Mouse (Mus musculus) stomach, embryonic 14.5 days (tissue): ENCODE measurements at regions not wholly inside any gene's neighbourhood (a gene's known extent, or its start where the extent isn't known, plus 50 kb on each side); places are given as distances from the start of the nearest gene placed in this dataset.

ENCODE experiments used
- ATAC-seq: fragments of 200-750 bp; cut with Nextera tagmentation; 2 replicates; pipeline ENCODE4 v1.8.0; 2017; ENCODE audit warnings: low read depth, moderate TSS enrichment; ENCODE audit not compliant: insufficient number of reproducible peaks, insufficient read depth, low FRiP score
- H3K27ac ChIP-seq: fragments of 300-500 bp; sonication (generic); 2 replicates; pipeline ENCODE4 v1.5.1; 2014; ENCODE audit warnings: mild to moderate bottlenecking, low read length, moderate library complexity, mixed read lengths
- H3K27me3 ChIP-seq: fragments of 300-500 bp; sonication (generic); 2 replicates; pipeline ENCODE4 v1.6.1; 2014; ENCODE audit warnings: low read length, control low read depth, mixed read lengths; ENCODE audit not compliant: control insufficient read depth, insufficient read depth
- H3K36me3 ChIP-seq: fragments of 300-500 bp; sonication (generic); 2 replicates; pipeline ENCODE4 v1.6.1; 2014; ENCODE audit warnings: mild to moderate bottlenecking, control low read depth, low read length, moderate library complexity, mixed read lengths; ENCODE audit not compliant: control insufficient read depth, insufficient read depth
- H3K4me1 ChIP-seq: fragments of 300-500 bp; sonication (generic); 2 replicates; pipeline ENCODE4 v1.6.1; 2014; ENCODE audit warnings: low read length, control low read depth, mixed read lengths; ENCODE audit not compliant: control insufficient read depth, insufficient read depth
- H3K4me2 ChIP-seq: fragments of 300-500 bp; sonication (generic); replicated peaks from 2 replicates; pipeline ENCODE4 v1.6.1; 2014; ENCODE audit warnings: low read depth, low read length, control low read depth
- H3K4me3 ChIP-seq: fragments of 300-500 bp; sonication (generic); 2 replicates; pipeline ENCODE4 v1.5.1; 2014; ENCODE audit warnings: low read depth, low read length, control low read depth
- H3K9ac ChIP-seq: fragments of 300-500 bp; sonication (generic); replicated peaks from 2 replicates; pipeline ENCODE4 v1.6.1; 2014; ENCODE audit warnings: low read depth, mild to moderate bottlenecking, control low read depth, low read length, moderate library complexity, mixed read lengths
- H3K9me3 ChIP-seq: fragments of 300-500 bp; sonication (generic); 2 replicates; pipeline ENCODE4 v1.6.1; 2016; ENCODE audit warnings: low read depth, low read length, control low read depth; ENCODE audit not compliant: control insufficient read depth
- WGBS: fragments of 180-500 bp; shearing (Covaris S2); extraction: QIAGEN DNeasy Blood & Tissue Kit; methylation state at CpG from one replicate; pipeline ENCODE4 v1.1.7; 2014; 5-methylcytosine and 5-hydroxymethylcytosine counted together

DNA sequence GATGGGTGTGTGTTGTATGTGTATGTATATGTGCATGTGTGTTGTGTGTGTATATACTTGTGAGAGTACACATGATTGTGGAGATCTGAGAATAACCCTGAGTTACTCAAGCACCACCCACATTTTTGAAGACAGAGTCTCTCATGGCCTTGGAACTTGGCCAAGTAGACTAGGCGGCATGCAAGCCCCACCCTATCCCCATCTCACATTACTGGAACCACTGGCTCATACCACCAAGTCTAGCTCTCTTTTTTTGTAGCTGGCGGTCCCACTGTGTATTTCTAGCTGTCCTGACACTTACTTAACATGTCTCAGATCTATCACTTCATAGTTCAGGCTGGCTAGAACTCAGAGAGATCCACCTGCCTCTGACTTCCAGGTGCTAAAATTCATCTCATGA lies 128.0 kb upstream of the Hs6st1 start:
- no peak overlapping the region for H3K27ac ChIP-seq
- H3K27me3 ChIP-seq: no peaks in the 10 kb centered on the region
- H3K9me3 ChIP-seq: no peaks in the 10 kb centered on the region
- H3K4me1 ChIP-seq: no peaks in the 10 kb centered on the region
- H3K9ac ChIP-seq: no peak overlapping the region
- ATAC-seq: no peak
- 70% methylated on average over 2 of the region's 2 CpGs for WGBS
- no peak overlapping the region for H3K4me3 ChIP-seq
- no peak overlapping the region for H3K4me2 ChIP-seq
- H3K36me3 ChIP-seq: no peaks in the 10 kb centered on the region

DNA sequence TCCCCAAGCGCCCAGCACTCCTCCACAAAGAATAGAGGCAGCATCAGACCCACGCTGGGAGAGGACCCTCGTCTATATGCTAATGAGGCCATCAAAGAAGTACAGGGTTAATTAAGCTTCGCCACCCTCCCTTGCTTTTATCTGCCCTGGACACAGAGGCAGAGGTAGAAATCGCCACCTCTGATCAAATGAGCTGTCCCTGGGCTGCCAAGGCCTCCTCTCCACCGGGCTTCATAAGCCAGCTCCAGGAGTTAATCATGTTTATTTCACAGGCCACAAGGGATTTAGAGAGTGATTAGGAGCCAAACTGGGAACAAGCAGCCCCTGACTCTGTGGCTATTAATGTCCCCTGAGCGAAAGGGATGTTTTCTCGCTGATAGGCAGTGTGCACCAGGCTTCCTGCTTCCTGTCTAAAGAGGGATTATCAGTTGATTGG lies 126.5 kb upstream of the Hs6st1 start:
- no peaks in the 10 kb centered on the region for H3K4me1 ChIP-seq
- no peaks in the 10 kb centered on the region for H3K27me3 ChIP-seq
- no peaks in the 10 kb centered on the region for H3K9me3 ChIP-seq
- no peak for ATAC-seq
- no peak overlapping the region for H3K4me3 ChIP-seq
- H3K27ac ChIP-seq: no peak overlapping the region
- no peak overlapping the region for H3K9ac ChIP-seq
- 34% methylated on average over 8 of the region's 8 CpGs for WGBS
- no peak overlapping the region for H3K4me2 ChIP-seq
- H3K36me3 ChIP-seq: no peaks in the 10 kb centered on the region

DNA sequence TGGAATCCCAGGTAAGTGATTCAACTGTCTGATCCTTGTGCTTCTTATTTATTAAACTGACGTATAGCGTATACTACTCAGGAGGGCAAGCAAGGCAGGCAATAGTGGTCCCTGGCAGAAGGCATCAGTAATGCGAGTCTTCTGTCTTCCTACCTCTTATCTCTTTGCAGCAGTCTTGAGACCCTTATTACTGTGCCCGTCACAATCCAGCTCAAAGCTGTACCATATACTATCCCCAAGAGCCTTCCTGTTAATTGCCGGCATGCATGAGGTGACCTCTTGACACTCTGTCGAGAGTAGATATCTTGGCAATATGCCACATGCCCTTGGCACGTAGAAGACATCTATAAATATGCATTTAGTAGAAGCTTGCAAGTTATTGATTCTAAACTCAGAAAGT lies 126.0 kb upstream of the Hs6st1 start:
- H3K27ac ChIP-seq: no peak overlapping the region
- no peak overlapping the region for H3K4me3 ChIP-seq
- ATAC-seq: no peak
- H3K9ac ChIP-seq: no peak overlapping the region
- WGBS: 63% methylated on average over 7 of the region's 7 CpGs
- no peaks in the 10 kb centered on the region for H3K9me3 ChIP-seq
- no peaks in the 10 kb centered on the region for H3K4me1 ChIP-seq
- no peaks in the 10 kb centered on the region for H3K27me3 ChIP-seq
- no peaks in the 10 kb centered on the region for H3K36me3 ChIP-seq
- H3K4me2 ChIP-seq: no peak overlapping the region

DNA sequence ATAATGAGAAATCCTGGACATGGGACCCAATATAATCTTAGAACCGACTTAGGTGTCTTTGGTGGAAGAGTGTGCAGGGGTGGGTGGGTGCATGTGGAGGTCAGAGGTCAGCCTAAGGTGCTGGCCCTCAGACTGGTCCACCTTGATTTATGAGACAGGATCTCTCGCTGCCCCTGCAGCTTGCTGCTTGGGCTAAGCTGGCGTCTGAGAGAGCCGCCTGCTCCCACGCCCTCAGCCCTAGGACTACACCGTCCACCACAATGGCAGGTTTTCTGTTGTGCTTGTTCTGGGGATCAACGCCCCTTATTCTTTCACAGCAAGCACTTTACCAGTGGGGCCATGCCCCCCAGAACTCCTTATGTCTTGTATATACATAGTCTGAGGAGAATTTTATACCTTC lies 124.4 kb upstream of the Hs6st1 start:
- Histone ChIP-seq H3K27ac (no peak overlapping the region), H3K27me3 (no peaks in the 10 kb centered on the region), H3K36me3 (no peaks in the 10 kb centered on the region), H3K4me1 (no peaks in the 10 kb centered on the region), H3K9ac (no peak overlapping the region), H3K4me3 (no peak overlapping the region), H3K4me2 (no peak overlapping the region), H3K9me3 (no peaks in the 10 kb centered on the region)
- 33% methylated on average over 7 of the region's 7 CpGs for WGBS
- ATAC-seq: no peak

DNA sequence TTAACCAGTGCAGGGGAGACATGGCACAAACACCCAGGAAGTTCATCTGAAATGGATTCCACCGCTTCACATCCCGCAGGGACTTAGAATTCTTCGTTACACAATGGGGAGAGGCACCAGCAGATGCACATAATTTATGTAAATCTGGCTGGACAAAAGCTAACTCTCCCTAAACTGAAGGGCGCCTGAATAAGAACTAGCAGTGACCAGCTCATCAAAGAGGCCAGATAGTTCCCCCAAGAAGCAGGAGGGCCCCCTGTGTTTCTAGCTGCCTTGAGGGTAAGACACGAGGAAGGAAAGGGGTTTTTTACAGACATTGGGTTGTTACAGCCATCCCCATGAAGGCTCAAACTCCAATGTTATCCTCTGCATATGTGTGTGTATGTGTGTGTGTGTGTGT lies 123.8 kb upstream of the Hs6st1 start:
- Histone ChIP-seq H3K36me3 (no peaks in the 10 kb centered on the region), H3K4me3 (no peak overlapping the region), H3K9ac (no peak overlapping the region), H3K27ac (no peak overlapping the region), H3K9me3 (no peaks in the 10 kb centered on the region), H3K27me3 (no peaks in the 10 kb centered on the region), H3K4me2 (no peak overlapping the region), H3K4me1 (no peaks in the 10 kb centered on the region)
- no peak for ATAC-seq
- WGBS: 72% methylated on average over 5 of the region's 5 CpGs

DNA sequence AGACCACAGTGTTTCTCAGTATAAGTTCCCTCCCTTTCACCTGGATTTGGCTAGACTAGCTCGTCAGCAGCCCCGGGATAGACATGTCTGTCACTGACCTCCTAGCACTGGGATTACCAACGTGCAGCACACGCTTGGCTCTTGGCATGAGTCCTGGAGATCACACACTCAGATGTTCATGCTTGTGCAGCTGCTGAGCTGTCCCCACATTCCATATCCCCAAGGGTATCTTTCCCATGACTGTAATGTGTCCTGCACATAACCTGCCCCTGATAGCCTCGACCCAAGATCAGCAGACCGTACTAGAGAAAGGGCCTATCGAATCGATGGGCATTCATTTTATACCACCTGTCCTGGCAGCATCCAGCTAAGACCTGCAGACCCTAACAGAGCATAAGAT lies 123.4 kb upstream of the Hs6st1 start:
- WGBS: 81% methylated on average over 8 of the region's 8 CpGs
- no peaks in the 10 kb centered on the region for H3K9me3 ChIP-seq
- no peak overlapping the region for H3K27ac ChIP-seq
- no peaks in the 10 kb centered on the region for H3K36me3 ChIP-seq
- H3K4me3 ChIP-seq: no peak overlapping the region
- H3K4me2 ChIP-seq: no peak overlapping the region
- H3K9ac ChIP-seq: no peak overlapping the region
- no peaks in the 10 kb centered on the region for H3K27me3 ChIP-seq
- ATAC-seq: no peak
- H3K4me1 ChIP-seq: no peaks in the 10 kb centered on the region

DNA sequence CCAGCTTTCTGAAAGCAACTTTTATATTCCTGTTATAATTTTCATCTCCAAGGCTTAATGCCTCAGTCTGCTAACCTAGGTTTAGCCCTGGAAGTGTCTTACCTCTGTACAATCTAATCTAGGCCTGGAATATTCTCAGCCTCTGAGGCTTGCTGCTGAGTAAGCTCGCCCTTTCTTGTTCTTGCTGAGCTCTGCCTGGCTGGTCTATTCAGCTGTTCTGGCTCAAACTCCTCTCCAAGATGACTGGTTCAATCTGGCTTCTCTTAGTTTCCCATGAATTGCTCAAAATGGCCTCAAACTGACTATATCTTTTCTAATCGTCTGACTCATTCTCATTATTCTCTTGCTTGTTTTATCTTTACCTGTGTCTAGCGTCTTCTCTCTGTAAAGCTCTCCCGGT lies 122.6 kb upstream of the Hs6st1 start:
- ATAC-seq: no peak
- Histone ChIP-seq H3K4me3 (no peak overlapping the region), H3K36me3 (no peaks in the 10 kb centered on the region), H3K4me1 (no peaks in the 10 kb centered on the region), H3K9ac (no peak overlapping the region), H3K27ac (no peak overlapping the region), H3K27me3 (no peaks in the 10 kb centered on the region), H3K4me2 (no peak overlapping the region), H3K9me3 (no peaks in the 10 kb centered on the region; the same call in 1 of the 2 replicates)
- WGBS: 68% methylated on average over 4 of the region's 4 CpGs

DNA sequence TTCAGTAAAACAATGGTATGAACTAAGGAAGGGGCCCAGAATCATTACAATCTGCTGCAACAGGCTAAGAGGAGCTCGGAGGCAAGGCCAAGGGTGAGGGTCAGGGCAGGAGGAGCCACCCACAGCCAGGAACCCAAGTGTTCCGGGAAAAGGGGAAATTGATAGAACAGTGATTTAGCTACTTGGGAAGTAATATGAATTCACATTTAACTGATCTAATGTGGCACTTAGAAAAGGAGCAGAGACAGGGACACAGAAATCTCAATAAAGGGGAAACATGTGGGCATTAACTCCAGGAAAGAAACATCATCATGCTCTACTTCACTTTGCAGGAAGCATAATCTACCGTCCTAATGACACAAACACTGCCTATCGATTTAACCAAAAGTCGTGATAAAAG lies 120.1 kb upstream of the Hs6st1 start:
- Histone ChIP-seq H3K4me1 (no peaks in the 10 kb centered on the region), H3K27me3 (no peaks in the 10 kb centered on the region), H3K9me3 (no peaks in the 10 kb centered on the region; the same call in 1 of the 2 replicates), H3K36me3 (no peaks in the 10 kb centered on the region), H3K27ac (no peak overlapping the region), H3K4me2 (no peak overlapping the region), H3K9ac (no peak overlapping the region), H3K4me3 (no peak overlapping the region)
- no peak for ATAC-seq
- WGBS: 66% methylated on average over 5 of the region's 5 CpGs

DNA sequence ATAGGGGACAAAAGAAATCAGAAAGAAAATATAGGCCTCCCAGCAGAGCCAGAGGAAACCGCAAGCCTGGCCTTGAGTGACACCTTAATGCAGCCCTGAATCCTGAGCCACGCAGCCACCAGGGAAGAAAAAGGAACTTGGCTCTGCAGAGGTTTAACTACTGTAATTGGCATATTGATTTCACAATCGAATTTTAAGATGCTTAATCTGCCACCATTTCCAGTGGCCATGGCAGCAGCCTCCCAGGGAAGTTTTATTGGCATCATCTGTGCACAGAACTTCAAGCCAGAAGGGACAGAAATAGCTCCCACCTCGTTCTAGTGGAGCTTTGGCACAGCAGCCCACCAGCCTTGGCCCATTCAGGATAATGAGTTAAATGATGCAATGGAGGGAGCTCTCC lies 117.1 kb upstream of the Hs6st1 start:
- no peaks in the 10 kb centered on the region for H3K36me3 ChIP-seq
- ATAC-seq: no peak
- no peaks in the 10 kb centered on the region for H3K4me1 ChIP-seq
- no peak overlapping the region for H3K4me3 ChIP-seq
- no peak overlapping the region for H3K4me2 ChIP-seq
- no peaks in the 10 kb centered on the region; the same call in 1 of the 2 replicates for H3K9me3 ChIP-seq
- H3K9ac ChIP-seq: no peak overlapping the region
- H3K27ac ChIP-seq: no peak overlapping the region
- no peaks in the 10 kb centered on the region for H3K27me3 ChIP-seq
- WGBS: 71% methylated on average over 4 of the region's 4 CpGs
